Mouse (Mus musculus) midbrain, embryonic 16.5 days (tissue): ENCODE measurements at regions not wholly inside any gene's neighbourhood (a gene's known extent, or its start where the extent isn't known, plus 50 kb on each side); places are given as distances from the start of the nearest gene placed in this dataset.

ENCODE experiments used
- ATAC-seq: fragments of 200-750 bp; cut with Nextera tagmentation; 2 replicates; pipeline ENCODE4 v1.8.0; 2017; ENCODE audit warnings: moderate TSS enrichment
- H3K27ac ChIP-seq: fragments of 300-500 bp; sonication (generic); 2 replicates; pipeline ENCODE4 v1.5.1; 2014; ENCODE audit warnings: mild to moderate bottlenecking, low read length, mixed read lengths
- H3K27me3 ChIP-seq: fragments of 300-500 bp; sonication (generic); 2 replicates; pipeline ENCODE4 v1.6.1; 2014; ENCODE audit warnings: low read depth, low read length, mixed read lengths; ENCODE audit not compliant: control insufficient read depth, insufficient read depth
- H3K36me3 ChIP-seq: fragments of 300-500 bp; sonication (generic); 2 replicates; pipeline ENCODE4 v1.6.1; 2014; ENCODE audit warnings: mild to moderate bottlenecking, low read length, moderate library complexity, mixed read lengths; ENCODE audit not compliant: control insufficient read depth, insufficient read depth
- H3K4me1 ChIP-seq: fragments of 300-500 bp; sonication (generic); 2 replicates; pipeline ENCODE4 v1.6.1; 2014; ENCODE audit warnings: mild to moderate bottlenecking, low read length, mixed read lengths; ENCODE audit not compliant: control insufficient read depth, insufficient read depth
- H3K4me2 ChIP-seq: fragments of 300-500 bp; sonication (generic); 2 replicates; pipeline ENCODE4 v1.6.1; 2014; ENCODE audit warnings: mild to moderate bottlenecking, low read length, mixed read lengths
- H3K4me3 ChIP-seq: fragments of 300-500 bp; sonication (generic); 2 replicates; pipeline ENCODE4 v1.5.1; 2014; ENCODE audit warnings: low read depth, mild to moderate bottlenecking, low read length, moderate library complexity, mixed read lengths
- H3K9ac ChIP-seq: fragments of 300-500 bp; sonication (generic); 2 replicates; pipeline ENCODE4 v1.6.1; 2014; ENCODE audit warnings: low read depth, low read length, mixed read lengths
- H3K9me3 ChIP-seq: fragments of 300-500 bp; sonication (generic); replicated peaks from 2 replicates; pipeline ENCODE4 v1.6.1; 2014; ENCODE audit warnings: mild to moderate bottlenecking, low read length, mixed read lengths; ENCODE audit not compliant: control insufficient read depth, poor library complexity, severe bottlenecking
- WGBS: fragments of 180-500 bp; shearing (Covaris S2); extraction: QIAGEN DNeasy Blood & Tissue Kit; methylation state at CpG from one replicate; pipeline ENCODE4 v1.1.7; 2014; 5-methylcytosine and 5-hydroxymethylcytosine counted together

GRCm38 (mm10) chr17:75916590-75916989 lies 364.8 kb upstream of the Fam98a start:
- Histone ChIP-seq H3K36me3 (no peaks in the 10 kb centered on the region), H3K9me3 (no peaks in the 10 kb centered on the region), H3K4me3 (no peak overlapping the region), H3K27ac (no peak overlapping the region), H3K9ac (no peak overlapping the region), H3K4me2 (no peak overlapping the region), H3K27me3 (no peaks in the 10 kb centered on the region), H3K4me1 (no peaks in the 10 kb centered on the region)
- no peak for ATAC-seq
- WGBS = 87% methylated on average over 2 of the region's 2 CpGs

GRCm38 (mm10) chr17:75915256-75915655 lies 363.5 kb upstream of the Fam98a start:
- 74% methylated on average over 1 of the region's 1 CpGs for WGBS
- Histone ChIP-seq H3K27me3 (no peaks in the 10 kb centered on the region), H3K4me1 (no peaks in the 10 kb centered on the region), H3K4me2 (no peak overlapping the region), H3K9ac (no peak overlapping the region), H3K4me3 (no peak overlapping the region), H3K27ac (no peak overlapping the region), H3K9me3 (no peaks in the 10 kb centered on the region), H3K36me3 (no peaks in the 10 kb centered on the region)
- ATAC-seq = no peak

- Histone ChIP-seq H3K27ac (no peak overlapping the region), H3K4me2 (no peak overlapping the region), H3K4me3 (no peak overlapping the region), H3K4me1 (peaks cover 3% of the 10 kb centered on the region; the same call in 1 of the 2 replicates), H3K9ac (no peak overlapping the region), H3K36me3 (no peaks in the 10 kb centered on the region), H3K27me3 (no peaks in the 10 kb centered on the region), H3K9me3 (no peaks in the 10 kb centered on the region)
- WGBS = 63% methylated on average over 3 of the region's 3 CpGs
- ATAC-seq = no peak
Observed at GRCm38 (mm10) chr17:75907085-75907484, 355.3 kb upstream of the Fam98a start.

GRCm38 (mm10) chr17:75906643-75907042 lies 354.9 kb upstream of the Fam98a start:
- H3K27ac ChIP-seq = no peak overlapping the region
- H3K27me3 ChIP-seq = no peaks in the 10 kb centered on the region
- H3K9ac ChIP-seq = no peak overlapping the region
- H3K4me2 ChIP-seq = no peak overlapping the region
- WGBS = 34% methylated on average over 3 of the region's 3 CpGs
- no peak for ATAC-seq
- no peak overlapping the region for H3K4me3 ChIP-seq
- H3K9me3 ChIP-seq = no peaks in the 10 kb centered on the region
- peaks cover 3% of the 10 kb centered on the region; the same call in 1 of the 2 replicates for H3K4me1 ChIP-seq
- no peaks in the 10 kb centered on the region for H3K36me3 ChIP-seq

GRCm38 (mm10) chr17:75895436-75895835 lies 343.7 kb upstream of the Fam98a start:
- WGBS = 87% methylated on average over 6 of the region's 6 CpGs
- Histone ChIP-seq H3K27me3 (no peaks in the 10 kb centered on the region), H3K27ac (no peak overlapping the region), H3K9ac (no peak overlapping the region), H3K36me3 (no peaks in the 10 kb centered on the region), H3K9me3 (no peaks in the 10 kb centered on the region), H3K4me2 (no peak overlapping the region), H3K4me3 (no peak overlapping the region), H3K4me1 (no peaks in the 10 kb centered on the region)
- no peak for ATAC-seq

- H3K27ac ChIP-seq = no peak overlapping the region
- H3K9me3 ChIP-seq = no peaks in the 10 kb centered on the region
- H3K36me3 ChIP-seq = no peaks in the 10 kb centered on the region
- no peak overlapping the region for H3K9ac ChIP-seq
- H3K4me2 ChIP-seq = no peak overlapping the region
- ATAC-seq = no peak
- no peak overlapping the region for H3K4me3 ChIP-seq
- H3K27me3 ChIP-seq = no peaks in the 10 kb centered on the region
- WGBS = 80% methylated on average over 4 of the region's 4 CpGs
- no peaks in the 10 kb centered on the region for H3K4me1 ChIP-seq
Observed at GRCm38 (mm10) chr17:75894934-75895333, 343.2 kb upstream of the Fam98a start.

- no peaks in the 10 kb centered on the region for H3K4me1 ChIP-seq
- H3K27ac ChIP-seq = no peak overlapping the region
- H3K9me3 ChIP-seq = no peaks in the 10 kb centered on the region
- H3K4me2 ChIP-seq = no peak overlapping the region
- H3K9ac ChIP-seq = no peak overlapping the region
- WGBS = 56% methylated on average over 1 of the region's 1 CpGs
- ATAC-seq = no peak
- H3K27me3 ChIP-seq = no peaks in the 10 kb centered on the region
- H3K36me3 ChIP-seq = no peaks in the 10 kb centered on the region
- no peak overlapping the region for H3K4me3 ChIP-seq
Observed at GRCm38 (mm10) chr17:75893559-75893958, 341.8 kb upstream of the Fam98a start.

- Histone ChIP-seq H3K4me3 (no peak overlapping the region), H3K36me3 (no peaks in the 10 kb centered on the region), H3K27me3 (no peaks in the 10 kb centered on the region), H3K27ac (no peak overlapping the region), H3K9ac (no peak overlapping the region), H3K4me1 (no peaks in the 10 kb centered on the region), H3K9me3 (no peaks in the 10 kb centered on the region), H3K4me2 (no peak overlapping the region)
- ATAC-seq = no peak
- whole genome bisulfite sequencing = 89% methylated on average over 4 of the region's 4 CpGs
Observed at GRCm38 (mm10) chr17:75892156-75892555, 340.4 kb upstream of the Fam98a start.

- Histone ChIP-seq H3K36me3 (no peaks in the 10 kb centered on the region), H3K4me2 (no peak overlapping the region), H3K4me1 (no peaks in the 10 kb centered on the region), H3K27me3 (no peaks in the 10 kb centered on the region), H3K9me3 (no peaks in the 10 kb centered on the region), H3K4me3 (no peak overlapping the region), H3K27ac (no peak overlapping the region), H3K9ac (no peak overlapping the region)
- WGBS = 92% methylated on average over 4 of the region's 4 CpGs
- no peak for ATAC-seq
Observed at GRCm38 (mm10) chr17:75891564-75891963, 339.8 kb upstream of the Fam98a start.

GRCm38 (mm10) chr17:75877848-75878247 lies 326.1 kb upstream of the Fam98a start:
- Histone ChIP-seq H3K9ac (no peak overlapping the region), H3K9me3 (no peaks in the 10 kb centered on the region), H3K4me1 (no peaks in the 10 kb centered on the region), H3K4me3 (no peak overlapping the region), H3K4me2 (no peak overlapping the region), H3K36me3 (no peaks in the 10 kb centered on the region), H3K27ac (no peak overlapping the region), H3K27me3 (no peaks in the 10 kb centered on the region)
- ATAC-seq = no peak
- WGBS = 39% methylated on average over 1 of the region's 1 CpGs
